Mouse (Mus musculus) lung, adult 2 months (tissue): Measurements from ENCODE around the gene Fbxo21. TPM values are rescaled to one million over a fixed set of nuclear protein-coding genes. Genes with fewer than 3 reads are reported as not detected.

ENCODE experiments used
- DNase-seq: peaks from one replicate; pipeline ENCODE4 v3.0.0; 2022
- H3K4me1 ChIP-seq: fragments of 200-500 bp; 2 replicates; pipeline ENCODE4 v1.6.1; 2011; ENCODE audit warnings: low read length; ENCODE audit not compliant: control insufficient read depth, insufficient read depth
- H3K4me3 ChIP-seq: fragments of 200-500 bp; replicated peaks from 2 replicates; pipeline ENCODE3; 2011; ENCODE audit warnings: low read depth, mild to moderate bottlenecking, control low read depth, low read length; ENCODE audit errors: extremely low read depth
- CTCF ChIP-seq: fragments of 200-500 bp; IDR thresholded peaks from 2 replicates; pipeline ENCODE4 v1.5.1; 2011; ENCODE audit warnings: mild to moderate bottlenecking, low read length, control low read depth; ENCODE audit not compliant: insufficient read depth
- POLR2A ChIP-seq: fragments of 200-500 bp; IDR thresholded peaks from 2 replicates; pipeline ENCODE4 v1.6.1; 2011; ENCODE audit warnings: low read depth, mild to moderate bottlenecking, control low read depth, low read length, borderline replicate concordance; ENCODE audit errors: extremely low read depth
- WGBS: fragments of 180-500 bp; shearing (Covaris S2); methylation state at CpG from one replicate; pipeline ENCODE4 v1.1.7; 2018; 5-methylcytosine and 5-hydroxymethylcytosine counted together
- polyA plus RNA-seq: library from polyadenylated mRNA; depleted of rRNA; stranded (reverse); fragments of >200 nt; gene quantifications from 2 replicates; pipeline ENCODE4 v1.2.3, GENCODE M21; 2012

The Fbxo21 gene
- polyA plus RNA-seq, 1 experiment: 33.9 TPM

- no peak for DNase-seq
Measured at GRCm38 (mm10) chr5:117977501-117978158, 1.1 kb downstream of the Fbxo21 start.

GRCm38 (mm10) chr5:117978159-117978697 is 1.7 kb downstream of the Fbxo21 start:
- peaks cover 8% of the 10 kb centered on the region for H3K4me1 ChIP-seq
- TF ChIP-seq CTCF (no peak), POLR2A (no peak)
- H3K4me3 ChIP-seq: no peak overlapping the region
- DNase-seq: no peak
- WGBS: 76% methylated on average over 17 of the region's 17 CpGs

More at GRCm38 (mm10) chr5:117977501-117978158, 1.1 kb downstream of the Fbxo21 start:
- TF ChIP-seq POLR2A (no peak), CTCF (no peak)
- Histone ChIP-seq H3K4me1 (peaks cover 8% of the 10 kb centered on the region), H3K4me3 (peak overlapping the region; percentile 74)
- 16% methylated on average over 30 of the region's 30 CpGs for WGBS

- TF ChIP-seq CTCF: no peak
- DNase-seq: no peak
- Histone ChIP-seq H3K4me3 (no peak overlapping the region), H3K4me1 (peaks cover 8% of the 10 kb centered on the region)
- WGBS: 90% methylated on average over 5 of the region's 5 CpGs
Measured at GRCm38 (mm10) chr5:117979082-117979481, 2.6 kb downstream of the Fbxo21 start.

- TF ChIP-seq CTCF (no peak), POLR2A (no peak)
- DNase-seq: no peak
- peaks cover 8% of the 10 kb centered on the region for H3K4me1 ChIP-seq
- WGBS: 68% methylated on average over 8 of the region's 8 CpGs
- H3K4me3 ChIP-seq: no peak overlapping the region
Measured at GRCm38 (mm10) chr5:117980921-117981320, 4.4 kb downstream of the Fbxo21 start.

- no peak for TF ChIP-seq POLR2A
- no peak for TF ChIP-seq CTCF
- H3K4me3 ChIP-seq: no peak overlapping the region
- 68% methylated on average over 5 of the region's 5 CpGs for WGBS
- DNase-seq: no peak
- peaks cover 8% of the 10 kb centered on the region for H3K4me1 ChIP-seq
Measured at GRCm38 (mm10) chr5:117981943-117982342, 5.4 kb downstream of the Fbxo21 start.

GRCm38 (mm10) chr5:117986327-117986726 is 9.8 kb downstream of the Fbxo21 start:
- DNase-seq: no peak
- 68% methylated on average over 4 of the region's 4 CpGs for WGBS
- H3K4me3 ChIP-seq: no peak overlapping the region
- peaks cover 3% of the 10 kb centered on the region for H3K4me1 ChIP-seq
- TF ChIP-seq POLR2A (no peak), CTCF (no peak)

GRCm38 (mm10) chr5:117987891-117988290 is 11.4 kb downstream of the Fbxo21 start:
- Histone ChIP-seq H3K4me1 (no peaks in the 10 kb centered on the region), H3K4me3 (no peak overlapping the region)
- TF ChIP-seq CTCF (no peak), POLR2A (no peak)
- DNase-seq: no peak
- 87% methylated on average over 3 of the region's 3 CpGs for WGBS

- no peaks in the 10 kb centered on the region for H3K4me1 ChIP-seq
- no peak for DNase-seq
- H3K4me3 ChIP-seq: no peak overlapping the region
- TF ChIP-seq CTCF: no peak
- TF ChIP-seq POLR2A: no peak
- 68% methylated on average over 9 of the region's 9 CpGs for WGBS
Measured at GRCm38 (mm10) chr5:117988367-117988766, 11.8 kb downstream of the Fbxo21 start.

GRCm38 (mm10) chr5:117989773-117990172 is 13.2 kb downstream of the Fbxo21 start:
- H3K4me3 ChIP-seq: no peak overlapping the region
- DNase-seq: no peak
- H3K4me1 ChIP-seq: no peaks in the 10 kb centered on the region
- TF ChIP-seq CTCF (no peak), POLR2A (no peak)
- 84% methylated on average over 6 of the region's 6 CpGs for WGBS

- DNase-seq: no peak
- TF ChIP-seq POLR2A (no peak), CTCF (no peak)
- 84% methylated on average over 3 of the region's 3 CpGs for WGBS
- Histone ChIP-seq H3K4me1 (no peaks in the 10 kb centered on the region), H3K4me3 (no peak overlapping the region)
Measured at GRCm38 (mm10) chr5:117990957-117991356, 14.4 kb downstream of the Fbxo21 start.
